Mouse (Mus musculus) splenic B cell, adult 2 months (primary cell): Measurements from ENCODE around the gene Wwtr1.

Experiments
- DNase-seq: peaks from one replicate; pipeline ENCODE4 v3.0.0-alpha.2; 2011; ENCODE audit warnings: low read depth, low spot score
- H3K27me3 ChIP-seq: 2 replicates; pipeline ENCODE4 v1.6.1; 2012; ENCODE audit warnings: mild to moderate bottlenecking, low read length, moderate library complexity, mixed read lengths; ENCODE audit not compliant: control insufficient read depth, poor library complexity, insufficient read depth, severe bottlenecking
- H3K36me3 ChIP-seq: 2 replicates; pipeline ENCODE4 v1.6.1; 2012; ENCODE audit warnings: mild to moderate bottlenecking, low read length, moderate library complexity, mixed read lengths; ENCODE audit not compliant: control insufficient read depth, poor library complexity, insufficient read depth, severe bottlenecking

The Wwtr1 gene

GRCm38 (mm10) chr3:57544154-57544553 is 31.6 kb downstream of the Wwtr1 start:
- Histone ChIP-seq H3K36me3 (no peaks in the 10 kb centered on the region), H3K27me3 (no peaks in the 10 kb centered on the region)
- no peak for DNase-seq

- H3K27me3 ChIP-seq = no peaks in the 10 kb centered on the region
- no peak for DNase-seq
- H3K36me3 ChIP-seq = no peaks in the 10 kb centered on the region
These were observed 32.8 kb downstream of the Wwtr1 start for GRCm38 (mm10) chr3:57542848-57543380.

- no peak for DNase-seq
- Histone ChIP-seq H3K27me3 (no peaks in the 10 kb centered on the region), H3K36me3 (no peaks in the 10 kb centered on the region)
These were observed 34.5 kb downstream of the Wwtr1 start for GRCm38 (mm10) chr3:57541205-57541604.

- H3K36me3 ChIP-seq = no peaks in the 10 kb centered on the region
- no peak for DNase-seq
- no peaks in the 10 kb centered on the region; the same call in 1 of the 2 replicates for H3K27me3 ChIP-seq
These were observed 35.2 kb downstream of the Wwtr1 start for GRCm38 (mm10) chr3:57540474-57540873.

GRCm38 (mm10) chr3:57535483-57536185 is 40.1 kb downstream of the Wwtr1 start:
- no peak for DNase-seq
- H3K36me3 ChIP-seq = no peaks in the 10 kb centered on the region
- no peaks in the 10 kb centered on the region; the same call in 1 of the 2 replicates for H3K27me3 ChIP-seq

GRCm38 (mm10) chr3:57534450-57534849 is 41.3 kb downstream of the Wwtr1 start:
- Histone ChIP-seq H3K27me3 (no peaks in the 10 kb centered on the region; the same call in 1 of the 2 replicates), H3K36me3 (no peaks in the 10 kb centered on the region)
- DNase-seq = no peak

- DNase-seq = no peak
- Histone ChIP-seq H3K27me3 (no peaks in the 10 kb centered on the region; the same call in 1 of the 2 replicates), H3K36me3 (no peaks in the 10 kb centered on the region)
These were observed 41.8 kb downstream of the Wwtr1 start for GRCm38 (mm10) chr3:57533876-57534275.

- H3K27me3 ChIP-seq = no peaks in the 10 kb centered on the region; the same call in 1 of the 2 replicates
- DNase-seq = no peak
- H3K36me3 ChIP-seq = no peaks in the 10 kb centered on the region
These were observed 42.6 kb downstream of the Wwtr1 start for GRCm38 (mm10) chr3:57532991-57533725.

GRCm38 (mm10) chr3:57530836-57531235 is 44.9 kb downstream of the Wwtr1 start:
- DNase-seq = no peak
- H3K36me3 ChIP-seq = no peaks in the 10 kb centered on the region
- no peaks in the 10 kb centered on the region; the same call in 1 of the 2 replicates for H3K27me3 ChIP-seq

- no peaks in the 10 kb centered on the region for H3K36me3 ChIP-seq
- H3K27me3 ChIP-seq = no peaks in the 10 kb centered on the region
- DNase-seq = no peak
These were observed 45.5 kb downstream of the Wwtr1 start for GRCm38 (mm10) chr3:57530221-57530620.

- Histone ChIP-seq H3K36me3 (no peaks in the 10 kb centered on the region), H3K27me3 (no peaks in the 10 kb centered on the region)
- no peak for DNase-seq
These were observed 48.6 kb downstream of the Wwtr1 start for GRCm38 (mm10) chr3:57527154-57527553.

- H3K27me3 ChIP-seq = no peaks in the 10 kb centered on the region
- DNase-seq = no peak
- no peaks in the 10 kb centered on the region for H3K36me3 ChIP-seq
These were observed 52.6 kb downstream of the Wwtr1 start for GRCm38 (mm10) chr3:57523093-57523492.

- no peaks in the 10 kb centered on the region for H3K36me3 ChIP-seq
- no peak for DNase-seq
- no peaks in the 10 kb centered on the region for H3K27me3 ChIP-seq
These were observed 53.8 kb downstream of the Wwtr1 start for GRCm38 (mm10) chr3:57521876-57522275.

GRCm38 (mm10) chr3:57519995-57520394 is 55.7 kb downstream of the Wwtr1 start:
- no peak for DNase-seq
- no peaks in the 10 kb centered on the region for H3K36me3 ChIP-seq
- no peaks in the 10 kb centered on the region for H3K27me3 ChIP-seq

GRCm38 (mm10) chr3:57516146-57516545 is 59.6 kb downstream of the Wwtr1 start:
- DNase-seq = no peak
- H3K36me3 ChIP-seq = no peaks in the 10 kb centered on the region

More at GRCm38 (mm10) chr3:57516146-57516545, 59.6 kb downstream of the Wwtr1 start:
- no peaks in the 10 kb centered on the region for H3K27me3 ChIP-seq
